Mouse (Mus musculus) kidney, adult 2 months (tissue): ENCODE measurements around the gene Top2a. TPM values are rescaled to one million over a fixed set of nuclear protein-coding genes. Genes with fewer than 3 reads are reported as not detected.

Experiments
- DNase-seq: peaks from one replicate; pipeline ENCODE4 v3.0.0; 2021
- H3K27ac ChIP-seq: fragments of 200-500 bp; 2 replicates; pipeline ENCODE4 v1.5.1; 2012; ENCODE audit warnings: low read depth, low read length, control low read depth, inconsistent platforms; ENCODE audit not compliant: insufficient read depth
- H3K27me3 ChIP-seq: fragments of 200-500 bp; replicated peaks from 2 replicates; pipeline ENCODE4 v1.6.1; 2012; ENCODE audit warnings: mild to moderate bottlenecking, moderate library complexity, low read length, inconsistent platforms; ENCODE audit not compliant: control insufficient read depth, insufficient read depth
- H3K36me3 ChIP-seq: fragments of 200-500 bp; 2 replicates; pipeline ENCODE4 v1.6.1; 2012; ENCODE audit warnings: mild to moderate bottlenecking, moderate library complexity, low read length, inconsistent platforms; ENCODE audit not compliant: control insufficient read depth, insufficient read depth
- H3K4me1 ChIP-seq: fragments of 200-500 bp; 2 replicates; pipeline ENCODE4 v1.6.1; 2011; ENCODE audit warnings: low read length; ENCODE audit not compliant: control insufficient read depth, insufficient read depth
- H3K4me3 ChIP-seq: fragments of 200-500 bp; 2 replicates; pipeline ENCODE4 v1.5.1; 2011; ENCODE audit warnings: mild to moderate bottlenecking, low read depth, low read length, control low read depth; ENCODE audit not compliant: insufficient read depth
- CTCF ChIP-seq: fragments of 200-500 bp; conservative IDR thresholded peaks from 2 replicates; pipeline ENCODE4 v1.5.1; 2011; ENCODE audit warnings: low read depth, mild to moderate bottlenecking, control low read depth, low read length, moderate library complexity, mixed read lengths; ENCODE audit not compliant: insufficient read depth, insufficient read length
- POLR2A ChIP-seq: fragments of 200-500 bp; IDR thresholded peaks from one replicate; pipeline ENCODE4 v1.6.1; 2011; ENCODE audit warnings: low read depth, low read length, control low read depth
- WGBS: fragments of 180-500 bp; shearing (Covaris S2); methylation state at CpG from one replicate; pipeline ENCODE4 v1.1.7; 2018; 5-methylcytosine and 5-hydroxymethylcytosine counted together
- polyA plus RNA-seq: library from polyadenylated mRNA; depleted of rRNA; stranded (reverse); fragments of >200 nt; gene quantifications from 2 replicates; pipeline ENCODE4 v1.2.3, GENCODE M21; 2012

The Top2a gene
- polyA plus RNA-seq, 1 experiment = 0.72 TPM

DNA sequence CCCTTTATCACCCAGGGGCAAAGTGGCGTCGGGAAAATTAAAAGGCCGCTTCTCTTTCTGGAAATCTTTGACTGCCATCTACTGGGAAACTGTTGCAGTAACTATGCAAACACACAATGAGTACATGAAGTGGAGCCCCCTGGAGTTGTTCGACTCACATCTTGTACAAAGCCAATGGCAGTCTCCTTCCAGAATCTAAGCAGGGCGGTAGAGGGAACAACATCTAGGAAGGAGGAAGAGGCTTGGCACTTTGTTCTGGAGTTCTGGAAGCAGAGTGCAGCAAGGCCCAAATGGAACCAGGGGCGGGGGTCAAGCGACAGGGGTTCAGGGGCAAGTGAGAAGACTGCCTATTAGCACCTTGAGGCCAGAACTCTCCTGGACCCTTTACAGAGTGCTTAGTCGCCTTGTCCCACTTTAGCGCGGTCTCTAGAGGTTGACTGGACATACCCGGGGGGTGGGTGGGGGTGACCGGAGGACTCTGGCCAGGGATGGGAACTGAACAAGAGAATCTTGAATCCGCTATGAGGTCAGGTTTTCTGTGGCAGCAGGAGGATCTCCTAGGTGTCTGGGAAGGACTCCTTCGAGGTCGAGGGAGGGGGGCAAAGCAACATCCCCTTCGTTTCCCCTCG lies 16.5 kb upstream of the Top2a start:
- Histone ChIP-seq H3K4me3 (peak overlapping the region; percentile 46), H3K36me3 (no peaks in the 10 kb centered on the region), H3K4me1 (peaks cover 12% of the 10 kb centered on the region; the same call in 1 of the 2 replicates), H3K27me3 (no peaks in the 10 kb centered on the region), H3K27ac (peak overlapping the region; percentile 76)
- peak; percentile 63 for DNase-seq
- TF ChIP-seq CTCF = peak; percentile 51; the same call in 1 of the 2 replicates
- no peak for TF ChIP-seq POLR2A
- 7% methylated on average over 17 of the region's 17 CpGs for WGBS

DNA sequence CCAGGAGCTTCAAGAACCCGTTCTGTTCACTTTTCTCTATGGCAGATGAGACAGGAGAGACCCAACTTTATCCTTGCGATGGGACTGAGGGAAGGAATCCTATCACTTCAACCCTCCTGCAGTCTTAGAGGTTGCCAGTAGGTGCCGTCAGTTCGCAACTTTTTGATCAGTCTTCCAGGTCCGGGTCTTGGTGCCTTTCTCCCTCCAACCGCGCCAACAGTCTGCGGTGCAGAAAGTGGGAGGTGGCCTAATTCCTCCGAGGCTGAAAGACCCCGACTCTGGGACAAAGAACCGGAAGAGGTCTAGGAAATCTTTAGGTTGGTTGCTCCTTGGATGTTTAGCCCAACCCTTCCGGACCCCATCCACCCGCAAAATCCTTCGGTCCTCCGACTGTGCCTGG lies 15.8 kb upstream of the Top2a start:
- H3K27ac ChIP-seq = no peak overlapping the region
- H3K4me1 ChIP-seq = peaks cover 8% of the 10 kb centered on the region; the same call in 1 of the 2 replicates
- peak overlapping the region; percentile 11; the same call in 1 of the 2 replicates for H3K4me3 ChIP-seq
- no peaks in the 10 kb centered on the region for H3K36me3 ChIP-seq
- peak; percentile 93 for TF ChIP-seq CTCF
- no peak for TF ChIP-seq POLR2A
- DNase-seq = peak; percentile 89
- H3K27me3 ChIP-seq = no peaks in the 10 kb centered on the region
- under 1% methylated on average over 15 of the region's 15 CpGs for WGBS

DNA sequence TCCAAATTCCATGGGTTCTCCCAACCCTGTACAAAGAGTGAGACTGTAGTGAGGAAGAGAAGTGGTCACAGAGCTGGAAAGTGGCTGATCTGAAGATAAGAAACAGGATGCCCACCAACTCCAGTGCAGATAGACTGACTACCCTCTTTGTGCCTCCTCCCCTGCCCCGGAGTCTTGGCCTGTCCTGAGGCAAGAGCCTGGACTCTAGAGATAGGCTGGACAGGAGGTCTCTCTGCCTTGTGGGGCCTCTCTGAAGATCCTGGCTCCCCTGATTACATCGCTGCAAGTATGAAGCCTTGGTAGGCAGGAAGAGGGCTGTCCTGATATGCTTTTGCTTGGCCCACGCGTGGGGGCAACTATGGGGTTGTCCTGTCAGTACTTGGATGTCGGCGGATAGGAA lies 12.3 kb upstream of the Top2a start:
- Histone ChIP-seq H3K27ac (no peak overlapping the region), H3K27me3 (no peaks in the 10 kb centered on the region), H3K4me3 (no peak overlapping the region), H3K36me3 (no peaks in the 10 kb centered on the region), H3K4me1 (no peaks in the 10 kb centered on the region; the same call in 1 of the 2 replicates)
- WGBS = 80% methylated on average over 6 of the region's 6 CpGs
- no peak for TF ChIP-seq POLR2A
- TF ChIP-seq CTCF = no peak
- DNase-seq = no peak

- Histone ChIP-seq H3K36me3 (no peaks in the 10 kb centered on the region), H3K4me1 (no peaks in the 10 kb centered on the region; the same call in 1 of the 2 replicates), H3K4me3 (no peak overlapping the region), H3K27me3 (no peaks in the 10 kb centered on the region), H3K27ac (no peak overlapping the region)
- TF ChIP-seq CTCF = peak; percentile 47
- no peak for TF ChIP-seq POLR2A
- DNase-seq = no peak
- 82% methylated on average over 4 of the region's 4 CpGs for WGBS
Measured at GRCm38 (mm10) chr11:99035350-99035749, 11.4 kb upstream of the Top2a start.

DNA sequence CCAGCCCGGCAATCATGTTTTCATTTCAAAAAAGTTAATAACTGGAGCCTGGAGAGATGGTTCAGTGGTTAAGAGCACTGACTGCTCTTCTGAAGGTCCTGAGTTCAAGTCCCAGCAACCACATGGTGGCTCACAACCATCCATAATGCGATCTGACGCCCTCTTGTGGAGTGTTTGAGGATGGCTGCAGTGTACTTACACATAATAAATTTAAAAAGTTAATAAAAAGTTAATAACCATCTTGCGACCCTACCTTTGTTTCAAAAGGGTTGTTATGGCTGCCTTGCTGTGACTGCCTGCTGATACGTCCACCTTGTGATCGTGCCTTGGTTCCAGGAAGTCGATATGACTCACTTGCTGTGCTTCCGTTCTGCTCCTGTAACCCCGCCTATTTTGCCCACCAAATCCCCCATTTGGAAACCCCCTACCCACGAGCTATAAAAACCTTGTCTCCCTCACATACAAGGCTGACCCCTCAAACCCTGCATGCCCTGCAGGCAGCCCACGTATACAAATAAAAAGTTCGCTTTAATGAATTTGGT lies 3.0 kb upstream of the Top2a start:
- H3K4me3 ChIP-seq = no peak overlapping the region
- H3K36me3 ChIP-seq = no peaks in the 10 kb centered on the region
- DNase-seq = no peak
- no peaks in the 10 kb centered on the region for H3K27me3 ChIP-seq
- H3K27ac ChIP-seq = no peak overlapping the region
- no peaks in the 10 kb centered on the region; the same call in 1 of the 2 replicates for H3K4me1 ChIP-seq
- 75% methylated on average over 12 of the region's 12 CpGs for WGBS
- TF ChIP-seq POLR2A (no peak), CTCF (no peak)

DNA sequence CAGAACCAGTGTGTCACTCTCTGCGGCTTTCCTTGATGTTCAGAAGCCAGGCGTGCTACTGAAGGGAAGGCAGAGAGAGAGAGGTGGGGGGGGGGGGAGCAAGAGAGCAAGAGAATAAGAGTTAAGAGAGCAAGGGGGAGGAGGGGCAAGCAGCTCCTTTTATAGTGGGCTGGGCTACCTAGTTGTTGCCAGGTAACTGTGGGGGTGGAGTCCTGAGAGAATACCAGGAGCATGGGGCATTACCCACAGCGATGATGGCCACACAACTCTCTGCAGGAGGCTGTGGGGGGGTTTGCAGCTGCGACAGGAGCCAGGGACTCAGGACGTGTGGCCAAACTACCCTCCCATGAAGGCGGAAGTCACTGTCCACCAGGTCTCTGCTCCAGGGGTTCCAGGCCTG lies 1.9 kb upstream of the Top2a start:
- WGBS = 88% methylated on average over 6 of the region's 6 CpGs
- Histone ChIP-seq H3K27me3 (no peaks in the 10 kb centered on the region), H3K36me3 (no peaks in the 10 kb centered on the region), H3K4me1 (no peaks in the 10 kb centered on the region; the same call in 1 of the 2 replicates), H3K27ac (no peak overlapping the region), H3K4me3 (no peak overlapping the region)
- no peak for DNase-seq
- no peak for TF ChIP-seq POLR2A
- no peak for TF ChIP-seq CTCF

GRCm38 (mm10) chr11:99024468-99025134 lies 612 bp upstream of the Top2a start:
- WGBS = 35% methylated on average over 18 of the region's 18 CpGs
- DNase-seq = no peak
- Histone ChIP-seq H3K27ac (no peak overlapping the region), H3K36me3 (no peaks in the 10 kb centered on the region), H3K4me3 (peak overlapping the region; percentile 54), H3K27me3 (no peaks in the 10 kb centered on the region), H3K4me1 (no peaks in the 10 kb centered on the region; the same call in 1 of the 2 replicates)
- TF ChIP-seq POLR2A = no peak
- TF ChIP-seq CTCF = no peak
